Mouse (Mus musculus) forelimb bud, embryonic 11.5 days (tissue): Measurements from ENCODE around the gene Gtpbp8.
A peak's percentile ranks its signal among the peaks of the same experiment; 100 is the strongest.

Source experiments
- DNase-seq: peaks from one replicate; pipeline ENCODE4 v3.0.0-alpha.2; 2012; ENCODE audit warnings: low read depth, low spot score

The Gtpbp8 gene

DNA sequence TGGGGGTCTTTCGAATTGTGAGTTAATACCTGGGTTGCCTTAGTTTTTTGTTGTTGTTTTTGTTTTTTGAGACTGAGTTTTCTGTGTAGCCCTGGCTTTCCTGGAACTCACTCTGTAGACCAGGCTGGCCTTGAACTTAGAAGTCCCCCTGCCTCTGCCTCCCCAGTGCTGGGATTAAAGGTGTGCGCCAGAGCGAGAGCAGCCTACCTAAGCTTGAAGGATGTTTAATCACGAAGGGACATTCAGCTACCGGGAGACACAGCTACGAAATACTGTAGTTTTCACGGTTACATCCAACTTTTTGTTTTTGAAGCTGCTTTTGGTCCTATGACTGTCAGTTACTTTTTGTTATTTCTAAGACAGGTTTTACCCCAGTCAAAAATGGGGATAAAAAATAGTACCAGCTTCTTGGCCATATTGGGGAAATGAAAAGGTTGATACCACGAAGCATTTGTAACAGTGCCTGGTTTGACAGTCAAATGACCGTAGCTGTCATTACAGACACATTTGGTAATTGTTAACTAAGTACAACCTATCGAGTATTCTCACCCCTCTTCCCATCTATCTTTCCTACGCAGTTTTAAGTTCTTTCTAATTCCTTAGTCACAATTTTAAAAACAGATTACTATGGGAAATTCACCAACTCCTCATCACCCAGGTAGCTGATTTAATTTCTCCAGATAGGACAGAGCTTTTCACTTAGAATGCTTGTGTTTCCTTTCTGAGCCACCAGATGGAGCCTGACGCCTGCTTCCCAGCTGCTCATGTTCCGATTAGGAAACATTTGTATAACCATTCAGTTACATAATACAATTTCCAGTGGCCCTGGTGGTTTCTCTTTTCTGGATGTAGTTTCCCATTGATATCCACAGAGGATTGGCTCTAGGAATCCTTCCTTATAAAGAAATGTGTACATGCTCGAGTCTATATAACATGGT, 20.6 kb downstream of the Gtpbp8 start:
- DNase-seq = peak; percentile 74

DNA sequence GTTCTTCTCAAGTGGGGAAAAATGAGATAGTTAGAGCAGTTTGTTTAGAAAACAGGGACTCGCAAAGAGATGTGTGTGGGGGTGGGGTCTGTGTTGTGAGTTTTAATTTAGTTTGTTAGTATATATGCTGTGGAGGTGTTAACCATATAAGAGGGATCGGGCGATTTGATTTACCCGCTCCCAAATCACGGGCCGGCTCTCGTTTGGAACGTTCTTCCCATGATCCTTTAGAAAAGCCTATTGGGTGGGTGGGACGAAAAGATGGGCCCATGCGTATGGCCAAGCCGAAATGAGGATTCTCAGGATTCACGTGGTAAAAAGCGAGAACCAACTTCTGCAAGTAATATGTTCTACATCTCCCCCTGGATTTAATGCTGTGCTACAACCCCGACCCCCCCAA, 21.3 kb downstream of the Gtpbp8 start:
- DNase-seq = peak; percentile 68

DNA sequence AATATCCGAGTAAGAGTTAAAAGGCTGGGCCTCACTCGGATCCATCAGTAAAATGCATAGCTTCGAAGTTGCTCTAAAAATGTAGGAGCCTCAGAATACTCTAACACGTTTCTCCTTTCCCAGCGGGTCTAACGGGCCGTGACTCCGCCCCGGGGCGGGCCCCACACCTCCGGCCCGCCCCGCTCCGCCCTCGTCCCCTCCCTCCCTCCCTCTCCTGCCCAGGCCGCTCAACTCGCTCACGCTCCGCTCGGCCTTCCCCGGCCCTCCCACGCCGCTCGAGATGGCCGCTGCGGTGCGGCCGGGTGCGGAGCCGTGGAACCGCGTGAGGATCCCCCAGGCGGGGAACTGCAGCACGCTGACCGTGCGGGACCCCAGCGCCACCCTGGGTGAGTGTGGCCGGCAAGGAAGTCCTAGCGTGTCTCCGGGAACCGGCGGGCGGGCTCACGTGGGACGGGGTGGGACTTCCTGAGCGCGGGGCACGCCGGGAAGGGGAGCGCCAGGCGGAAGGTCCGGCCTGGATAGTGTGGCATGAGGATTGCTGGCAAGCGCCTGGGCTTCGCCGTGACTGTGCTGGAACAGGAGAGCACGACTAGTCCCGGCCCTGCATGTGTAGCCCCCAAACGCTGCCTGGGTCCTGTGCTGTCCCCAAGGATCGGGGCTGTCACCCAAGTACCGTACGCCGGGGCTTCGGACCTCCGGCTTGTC, 21.9 kb downstream of the Gtpbp8 start, which contains the start of gene Nepro:
TSS of gene Nepro (plus strand) at position 219 of the 705 bp plus-strand sequence.
- DNase-seq = peak; percentile 85

DNA sequence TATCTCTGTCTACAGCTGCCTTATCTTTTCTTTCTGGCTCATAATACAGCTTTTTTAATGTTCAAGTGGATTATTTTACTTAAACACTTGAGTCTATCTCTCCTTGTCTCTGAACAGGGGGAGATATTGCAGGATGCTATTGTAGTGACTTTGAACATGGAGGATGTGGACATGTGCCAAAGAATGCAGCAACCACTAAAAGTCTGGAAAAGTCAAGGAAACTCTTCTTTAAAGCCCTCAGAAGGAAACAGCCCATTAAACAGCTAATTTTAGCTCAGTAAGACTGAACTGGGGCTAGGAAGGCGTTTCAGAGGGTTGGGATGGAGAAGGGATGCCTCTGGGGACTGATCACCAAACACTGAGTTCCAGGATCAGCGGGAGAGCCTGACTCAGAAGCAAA, 23.5 kb downstream of the Gtpbp8 start:
- no peak for DNase-seq

DNA sequence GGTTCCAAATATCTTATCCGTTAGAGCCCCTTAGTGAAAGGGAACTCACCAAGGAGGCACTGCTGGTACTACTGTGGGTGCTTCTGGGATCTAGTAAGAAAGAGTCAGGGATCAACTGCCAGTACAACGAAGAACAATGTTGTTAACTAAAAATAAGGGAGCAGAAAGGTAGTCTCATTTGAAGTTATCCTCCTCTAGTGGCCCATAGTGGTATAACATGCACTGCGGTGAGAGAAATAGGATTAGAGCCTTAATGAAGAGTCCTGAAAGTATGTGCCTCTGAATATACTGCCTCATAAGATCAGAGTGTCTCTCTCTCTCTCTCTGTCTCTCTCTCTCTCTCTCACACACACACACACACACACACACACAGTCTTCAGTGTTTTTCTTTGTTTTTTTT, 25.6 kb downstream of the Gtpbp8 start:
- DNase-seq = peak; percentile 44

DNA sequence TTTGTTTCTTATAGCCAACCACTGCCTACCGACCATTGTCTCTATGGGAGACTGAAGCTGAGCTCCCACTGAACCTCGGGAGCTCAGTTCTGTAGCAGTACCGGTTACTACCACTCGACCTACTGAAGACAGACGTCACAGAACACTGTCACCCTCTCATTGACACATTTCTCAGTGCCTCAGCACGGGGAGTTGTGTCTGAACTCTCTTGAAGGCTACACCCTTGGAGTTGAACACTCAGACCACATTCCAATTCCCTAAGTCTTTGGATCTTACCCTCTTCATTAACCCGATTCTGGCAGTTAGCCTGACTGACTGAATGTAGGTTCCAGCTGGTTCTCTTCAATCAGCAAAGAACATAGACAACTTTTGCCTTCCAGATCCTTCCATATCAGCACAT, 26.8 kb downstream of the Gtpbp8 start:
- no peak for DNase-seq

DNA sequence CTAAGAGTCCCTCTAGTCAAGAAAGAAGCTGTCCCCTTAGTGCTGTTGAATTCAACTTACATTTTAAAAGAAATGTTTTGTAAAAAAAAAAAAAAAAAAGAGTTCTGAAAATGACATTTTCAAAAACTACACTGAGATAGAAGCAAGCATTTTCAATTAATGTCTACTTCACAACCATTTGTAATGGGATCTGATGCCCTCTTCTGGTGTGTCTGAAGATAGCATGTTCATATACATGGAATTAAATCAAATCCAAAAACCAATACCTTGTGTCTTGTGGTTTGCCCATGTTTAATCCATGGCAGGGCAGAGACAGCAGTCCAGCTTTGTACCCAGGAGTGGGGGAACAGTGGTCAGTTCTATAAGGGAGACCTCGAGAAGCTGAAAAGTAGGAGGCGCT, 28.3 kb downstream of the Gtpbp8 start:
- DNase-seq = no peak

DNA sequence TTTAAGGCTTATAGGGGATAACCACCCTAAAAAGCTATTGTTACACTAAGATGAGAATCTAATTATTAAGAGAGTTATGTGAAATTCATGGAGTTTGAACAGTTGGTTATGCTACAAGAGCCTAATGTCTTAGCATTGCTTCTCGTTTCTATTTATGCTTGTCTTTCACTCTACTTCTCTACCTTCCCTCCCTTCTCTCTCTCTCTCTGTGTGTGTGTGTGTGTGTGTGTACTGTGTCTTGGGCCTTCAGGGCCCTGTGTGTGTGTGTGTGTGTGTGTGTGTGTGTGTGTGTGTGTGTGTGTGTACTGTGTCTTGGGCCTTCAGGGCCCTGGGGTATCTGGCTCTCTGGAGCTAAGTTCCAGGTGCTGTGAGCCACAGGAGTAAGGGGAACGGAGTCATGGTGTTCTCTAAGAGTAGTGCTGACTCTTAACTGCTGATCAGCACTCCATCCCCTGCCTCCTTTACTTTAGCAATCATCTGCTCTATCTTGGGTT, 29.0 kb downstream of the Gtpbp8 start:
- no peak for DNase-seq

DNA sequence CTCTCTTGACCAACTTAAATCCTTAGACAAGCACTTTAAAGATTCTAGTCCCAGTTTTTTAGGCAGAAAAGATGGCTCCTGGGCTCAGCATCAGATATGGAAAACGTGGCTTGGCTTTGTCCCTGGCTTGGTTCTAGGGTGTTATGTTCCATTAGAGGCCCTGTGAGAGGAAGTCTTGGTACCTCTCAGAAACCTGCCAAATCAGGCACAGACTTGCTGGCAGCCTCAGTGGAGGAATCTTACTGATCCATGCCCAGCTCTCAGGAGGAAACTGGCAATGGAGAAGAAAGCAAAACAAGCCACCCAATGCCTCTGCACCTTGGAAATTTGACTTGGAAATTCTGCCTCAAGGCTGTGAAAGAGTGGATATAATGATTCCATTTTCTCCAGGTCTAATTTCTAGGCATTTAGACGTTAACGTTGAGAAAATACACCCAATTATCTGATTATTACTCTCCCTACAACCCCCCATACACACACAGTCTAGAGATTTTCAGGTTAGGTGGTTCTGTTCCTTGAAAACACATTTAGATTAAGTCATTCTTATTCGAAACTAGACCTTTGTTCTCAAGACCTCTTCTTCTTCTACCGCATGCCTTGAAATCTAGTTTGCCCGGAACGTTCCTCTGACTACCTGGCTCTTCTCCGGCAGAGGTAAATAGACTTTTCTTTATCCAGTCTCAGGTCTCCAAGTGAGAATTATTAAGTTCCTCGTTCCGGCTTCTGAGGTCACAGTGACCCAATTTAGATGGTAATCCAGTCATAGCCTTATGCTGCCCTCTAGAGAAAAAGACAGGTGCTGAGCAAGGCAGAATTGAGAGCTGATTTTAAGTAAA, 29.6 kb downstream of the Gtpbp8 start:
- peak; percentile 63 for DNase-seq

DNA sequence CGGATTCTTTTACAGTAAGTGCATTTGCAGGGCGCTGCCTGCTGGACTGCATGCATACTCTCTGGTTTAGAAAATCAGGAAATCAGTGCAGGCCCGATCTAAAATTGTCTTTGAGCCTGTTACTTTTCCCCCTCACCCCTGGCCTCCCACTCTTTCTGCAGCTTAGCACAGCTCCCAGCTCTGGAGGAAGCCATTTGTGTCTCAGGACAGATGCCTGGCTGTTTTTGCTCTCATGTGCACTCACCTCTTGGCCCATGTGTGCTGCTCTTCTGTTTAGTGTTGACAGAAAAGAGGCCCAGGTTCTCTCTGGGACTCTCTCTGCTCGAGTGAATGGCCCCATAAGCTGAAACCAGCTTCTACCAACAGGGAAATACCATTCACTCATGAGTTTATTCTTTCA, 42.7 kb downstream of the Gtpbp8 start:
- no peak for DNase-seq

DNA sequence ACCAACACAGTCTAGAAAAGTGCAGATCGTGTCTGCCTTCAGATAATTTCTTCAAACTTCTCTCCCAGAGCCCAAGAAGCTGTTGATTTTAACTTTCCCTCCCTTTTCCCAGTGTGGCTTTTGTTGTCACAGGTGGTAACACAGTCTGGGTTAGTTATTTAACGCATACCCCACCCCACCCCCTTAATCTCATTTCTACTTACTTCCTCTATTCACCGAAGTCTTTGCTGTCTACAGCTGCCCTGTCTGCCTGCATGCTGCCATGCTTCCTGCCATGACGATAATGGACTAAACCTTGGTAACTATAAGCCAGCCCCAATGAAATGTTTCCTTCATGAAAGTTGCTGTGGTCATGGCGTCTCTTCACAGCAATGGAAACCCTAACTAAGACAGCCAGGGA, 43.9 kb downstream of the Gtpbp8 start:
- no peak for DNase-seq

DNA sequence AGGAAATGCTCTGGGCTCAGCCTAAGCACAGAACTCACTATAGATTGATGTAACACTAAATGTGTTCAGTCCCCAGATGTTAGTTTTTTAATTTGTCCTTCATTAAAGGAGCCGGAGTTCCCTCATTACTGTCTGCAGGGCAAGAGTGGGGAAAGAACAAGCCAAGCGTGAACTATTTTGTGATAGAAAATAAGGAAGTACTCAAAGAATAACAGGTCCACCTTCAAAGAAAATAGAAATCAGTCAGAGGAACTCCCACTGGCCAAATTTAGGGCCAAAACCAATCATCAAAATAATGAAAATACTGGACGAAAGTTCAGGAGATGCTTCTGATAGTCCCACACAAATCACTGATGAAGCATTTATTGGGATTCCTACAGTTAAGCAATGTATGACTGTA, 45.0 kb downstream of the Gtpbp8 start:
- no peak for DNase-seq

DNA sequence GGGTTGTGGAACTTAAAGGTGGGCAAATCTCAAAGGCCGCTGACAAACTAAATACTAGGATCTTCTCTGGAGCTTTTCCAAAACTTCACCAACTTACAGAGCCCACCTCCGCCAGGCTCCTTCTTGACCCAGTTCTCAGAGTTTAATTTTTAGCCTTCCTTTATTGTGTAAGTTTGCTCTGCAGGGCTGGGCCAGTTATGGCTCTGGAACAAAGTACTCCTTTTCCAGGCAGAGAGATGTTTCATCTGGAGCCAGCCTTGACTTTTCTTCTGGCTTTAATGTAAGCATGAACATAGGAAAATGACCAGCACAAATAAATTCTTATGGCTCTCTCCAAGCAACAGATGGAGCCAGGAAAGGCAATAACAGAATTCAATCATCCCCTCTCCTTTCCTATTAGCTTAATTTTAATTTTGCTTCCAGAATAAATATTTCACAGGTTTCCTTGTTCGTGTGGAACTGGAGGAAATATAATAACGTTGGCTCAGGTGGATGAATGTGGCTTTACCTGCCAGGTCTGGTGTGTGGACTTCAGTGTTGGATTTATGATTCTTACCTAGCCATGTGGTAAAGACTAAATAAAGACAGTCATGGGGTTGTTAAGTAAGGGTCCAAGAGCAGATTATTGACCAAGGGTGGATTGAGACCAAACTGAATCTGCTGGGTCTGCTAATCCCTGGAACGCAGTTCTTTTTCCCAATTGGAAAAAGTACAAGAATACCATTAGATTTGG, 48.5 kb downstream of the Gtpbp8 start:
- no peak for DNase-seq

DNA sequence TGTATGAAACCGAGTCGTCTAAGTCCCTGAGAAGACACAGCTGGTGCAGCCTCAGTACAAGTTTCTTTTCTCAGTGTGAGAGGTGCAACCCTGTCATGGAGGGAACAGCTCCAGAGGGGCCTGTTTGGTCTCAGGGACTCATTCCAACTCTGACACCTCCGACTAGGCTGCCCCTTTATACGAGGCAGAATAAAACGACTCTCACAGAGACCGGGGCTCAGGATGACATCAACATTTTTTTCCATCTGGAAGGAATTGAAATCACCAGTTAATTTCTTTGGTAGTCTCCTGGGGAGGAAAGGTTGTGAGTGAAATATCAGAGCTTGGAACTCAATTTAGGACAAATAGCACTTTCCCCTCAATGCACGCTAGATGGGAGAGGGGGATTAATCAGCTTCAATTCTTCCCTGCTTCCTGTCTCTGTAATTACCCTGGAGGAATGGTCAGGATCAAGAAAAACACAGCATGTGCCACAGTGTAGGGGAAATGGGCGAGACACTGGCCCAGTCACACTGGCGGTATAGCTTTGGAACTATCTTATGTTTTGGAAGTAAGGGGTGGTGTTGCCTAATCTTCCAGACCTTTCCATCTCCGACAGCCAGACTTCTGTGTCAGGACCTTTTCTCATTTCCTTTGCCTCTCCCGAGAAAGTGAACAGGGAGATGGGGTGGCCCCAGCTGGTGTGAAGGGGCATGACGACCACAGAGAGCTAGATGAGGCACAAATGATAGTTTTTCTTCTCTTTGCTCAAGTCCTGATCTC, 50.1 kb downstream of the Gtpbp8 start:
- DNase-seq = peak; percentile 63

DNA sequence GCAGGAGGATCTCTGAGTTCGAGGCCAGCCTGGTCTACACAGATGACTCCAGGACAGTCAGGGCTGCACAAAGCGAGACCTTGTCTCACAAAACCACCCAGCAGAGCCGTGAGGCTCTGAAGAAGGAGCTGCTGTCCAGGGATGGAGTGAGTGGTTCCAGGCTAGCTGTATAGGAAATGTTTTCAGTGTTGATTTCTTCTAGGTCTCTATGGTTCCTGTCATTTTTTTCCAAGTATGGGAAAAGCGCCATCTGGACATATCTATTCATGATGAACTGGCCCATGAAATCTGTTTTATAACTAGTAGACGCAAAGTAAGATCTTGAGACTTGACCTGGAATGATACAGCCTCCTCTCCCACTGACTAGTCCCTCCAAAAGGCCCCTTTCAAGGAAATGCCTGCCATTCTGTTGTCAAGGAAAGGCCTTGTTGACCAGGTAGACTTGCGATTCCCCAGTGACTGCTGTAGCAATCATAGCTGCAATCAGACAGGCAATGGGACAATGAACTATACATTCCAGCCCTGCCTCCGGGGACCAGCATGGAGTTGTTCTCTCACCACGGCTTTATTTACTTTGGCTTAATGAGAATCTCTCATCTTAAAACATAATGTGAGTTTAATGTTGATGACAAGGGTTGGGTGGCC, 50.8 kb downstream of the Gtpbp8 start:
- DNase-seq = no peak

DNA sequence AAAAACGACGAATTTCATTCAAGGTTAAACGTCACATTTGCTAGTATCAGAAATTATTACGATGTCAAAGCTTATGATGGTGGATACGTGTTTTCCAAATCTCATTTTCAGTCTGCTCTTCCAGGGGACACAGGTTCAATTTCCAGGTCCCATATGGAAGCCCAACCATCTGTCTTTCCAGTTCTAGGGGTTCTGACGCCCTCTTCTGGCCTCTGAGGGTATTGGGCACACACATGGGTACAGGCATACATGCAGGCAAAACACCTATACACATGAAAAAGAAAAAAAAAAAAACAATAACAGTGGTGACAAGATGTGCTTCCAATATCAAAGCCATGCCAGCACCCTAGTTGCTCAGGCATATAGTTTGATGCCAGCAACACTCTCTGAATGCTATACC, 52.5 kb downstream of the Gtpbp8 start:
- no peak for DNase-seq

DNA sequence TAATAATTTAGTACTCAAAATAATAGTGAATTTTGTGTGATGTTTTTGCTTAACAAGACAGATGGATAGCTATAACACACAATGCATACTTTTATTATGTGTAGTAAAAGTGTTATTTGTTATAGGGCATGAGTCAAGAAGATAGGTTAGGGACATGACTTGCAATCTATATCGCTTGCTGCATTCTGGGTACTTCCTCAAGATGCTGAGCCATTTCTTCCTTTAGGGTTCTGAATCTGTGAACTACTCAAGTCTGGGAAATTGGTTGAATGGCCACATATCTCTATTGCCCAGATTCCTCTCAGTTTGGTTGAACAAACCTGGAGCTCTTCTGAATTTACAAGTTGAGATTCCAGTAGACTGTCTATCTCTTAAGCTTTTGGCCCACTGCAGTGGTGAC, 53.6 kb downstream of the Gtpbp8 start:
- DNase-seq = no peak

DNA sequence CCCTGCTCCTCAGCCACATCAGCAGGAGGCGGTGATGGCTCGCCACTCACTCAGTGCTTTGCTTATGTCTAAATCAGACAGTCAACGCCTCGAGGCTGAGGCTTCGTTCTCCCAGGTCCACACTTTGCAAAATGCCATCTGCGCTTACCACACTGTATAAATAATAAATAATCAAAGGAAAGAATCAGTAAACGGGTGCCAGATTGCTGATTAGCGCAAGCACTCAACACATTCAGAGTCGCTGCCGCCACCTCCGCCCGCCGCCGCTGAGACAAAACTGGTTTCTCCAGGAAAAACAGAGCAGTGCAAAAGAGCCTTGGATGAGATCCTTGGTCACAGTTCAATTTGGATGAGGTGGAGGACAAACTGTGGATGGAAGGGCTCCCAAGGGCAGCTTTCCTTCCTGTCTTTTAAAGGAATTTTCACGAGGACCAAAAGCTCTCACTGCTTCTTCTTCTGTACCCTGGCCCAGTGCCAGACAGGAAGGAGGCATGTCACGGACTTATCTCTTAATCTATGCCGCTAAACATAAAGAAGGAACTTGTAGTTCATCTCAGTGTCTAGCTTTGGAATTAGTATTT, 54.5 kb downstream of the Gtpbp8 start:
- no peak for DNase-seq

DNA sequence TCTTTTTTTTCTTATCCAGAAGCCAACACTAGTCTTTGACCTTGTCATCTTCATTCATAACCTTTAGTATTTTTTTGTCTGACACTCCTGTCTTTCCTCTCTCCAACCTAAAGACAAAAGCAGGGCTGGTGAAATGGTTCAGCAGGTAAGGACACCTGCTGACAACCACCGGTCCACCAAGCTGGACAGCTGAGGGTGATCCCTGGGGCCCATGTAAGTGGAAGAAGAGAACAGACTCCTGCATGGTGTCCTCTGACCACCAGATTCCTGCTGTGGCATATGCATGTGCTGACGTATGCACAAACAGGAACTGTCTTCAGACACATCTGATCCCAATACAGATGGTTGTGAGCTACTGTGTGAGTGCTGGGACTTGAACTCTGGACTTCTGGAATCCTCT, 55.1 kb downstream of the Gtpbp8 start:
- no peak for DNase-seq

DNA sequence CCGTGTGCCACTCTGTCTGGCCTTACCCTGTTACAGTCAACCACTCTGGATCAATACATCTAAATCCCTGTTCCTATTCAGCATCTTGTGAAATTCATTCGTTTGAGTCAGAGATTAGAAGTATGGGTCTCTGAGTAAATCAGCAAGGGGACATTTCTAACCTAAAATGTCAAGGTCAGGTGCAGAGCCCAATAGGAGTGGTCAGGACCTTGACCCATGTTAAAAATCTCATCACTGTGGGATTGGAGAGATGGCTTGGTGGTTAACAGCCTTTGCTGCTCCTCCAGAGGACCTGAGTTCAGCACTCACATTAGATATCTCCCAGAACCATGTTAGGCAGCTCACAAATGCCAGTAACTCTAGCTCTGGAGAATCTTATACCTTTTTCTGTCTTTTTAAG, 55.7 kb downstream of the Gtpbp8 start:
- DNase-seq = no peak
